Mouse (Mus musculus) heart, adult 2 months (tissue): ENCODE data around the gene Trmt1.
A peak's percentile ranks its signal among the peaks of the same experiment; 100 is the strongest.

ENCODE experiments used
- CTCF ChIP-seq: fragments of 200-600 bp; IDR thresholded peaks from 2 replicates; pipeline ENCODE4 v1.8.1; 2022; ENCODE audit warnings: antibody characterized with exemption, mild to moderate bottlenecking, moderate library complexity
- EP300 ChIP-seq: fragments of 200-500 bp; IDR thresholded peaks from 2 replicates; pipeline ENCODE4 v1.6.1; 2011; ENCODE audit warnings: low read depth, low read length, control low read depth; ENCODE audit not compliant: insufficient read depth
- POLR2A ChIP-seq: fragments of 200-500 bp; IDR thresholded peaks from 2 replicates; pipeline ENCODE4 v1.6.1; 2011; ENCODE audit warnings: mild to moderate bottlenecking, low read depth, low read length, control low read depth; ENCODE audit not compliant: insufficient read depth

- TF ChIP-seq CTCF (peak; percentile 51), POLR2A (no peak), EP300 (peak; percentile 38; the same call in 1 of the 2 replicates)
Observed at GRCm38 (mm10) chr8:84722850-84723570, 36.9 kb downstream of the Trmt1 start, which contains the start of gene G430095P16Rik.
